Mouse (Mus musculus): Measurements from ENCODE around the gene Pdhb. TPM values are rescaled to one million over a fixed set of nuclear protein-coding genes. Genes with fewer than 3 reads are reported as not detected.

The Pdhb gene
- 38.7 and 39.3 TPM in 2 replicates for polyA plus RNA-seq (2012; rRNA removed)

DNA sequence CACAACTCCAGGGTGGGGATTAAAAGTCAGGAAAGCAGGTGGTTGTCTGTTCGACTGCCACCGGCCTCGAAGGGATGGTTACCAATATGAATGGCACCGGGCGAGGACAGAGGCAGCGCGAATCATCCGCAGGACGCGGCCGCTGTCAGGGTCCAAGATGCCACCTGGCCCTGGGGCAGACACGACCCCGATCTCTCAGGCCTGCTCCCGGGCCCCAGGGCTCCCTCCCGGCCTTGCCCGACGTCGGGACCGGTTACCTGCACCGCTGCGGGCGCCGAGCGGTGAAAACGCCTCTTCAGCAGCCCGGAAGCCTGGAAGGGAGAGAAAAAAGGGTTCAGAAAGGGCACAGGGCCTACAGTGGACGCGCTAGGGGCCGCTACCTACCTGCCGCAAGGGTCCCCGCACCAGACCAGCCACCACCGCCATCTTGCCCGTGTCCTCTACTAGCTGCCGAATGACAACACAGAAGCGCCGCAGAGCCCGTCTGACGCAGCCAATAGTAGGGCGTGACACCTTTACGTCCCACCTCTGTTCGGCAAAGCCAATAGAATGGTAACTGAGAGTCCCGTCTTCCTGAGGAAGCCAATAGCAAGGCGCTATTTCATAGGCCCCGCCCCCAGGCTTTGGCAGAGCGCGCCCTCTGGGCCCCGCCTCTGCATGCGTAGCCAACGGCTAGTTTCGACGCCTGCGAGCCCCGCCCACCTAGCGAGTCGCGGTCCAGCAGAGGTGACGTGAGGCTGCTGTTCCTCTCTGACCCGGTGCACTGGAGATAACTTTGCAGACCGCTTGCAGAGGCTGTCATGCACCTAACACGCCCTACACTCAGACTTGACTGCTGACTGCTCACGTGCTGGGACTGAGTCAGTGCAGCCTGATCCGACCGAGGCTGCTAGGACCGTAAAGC is at the start of gene Pdhb:
Gene Pdhb (minus strand): TSS at position 519 of the 904 bp plus-strand sequence.

DNA sequence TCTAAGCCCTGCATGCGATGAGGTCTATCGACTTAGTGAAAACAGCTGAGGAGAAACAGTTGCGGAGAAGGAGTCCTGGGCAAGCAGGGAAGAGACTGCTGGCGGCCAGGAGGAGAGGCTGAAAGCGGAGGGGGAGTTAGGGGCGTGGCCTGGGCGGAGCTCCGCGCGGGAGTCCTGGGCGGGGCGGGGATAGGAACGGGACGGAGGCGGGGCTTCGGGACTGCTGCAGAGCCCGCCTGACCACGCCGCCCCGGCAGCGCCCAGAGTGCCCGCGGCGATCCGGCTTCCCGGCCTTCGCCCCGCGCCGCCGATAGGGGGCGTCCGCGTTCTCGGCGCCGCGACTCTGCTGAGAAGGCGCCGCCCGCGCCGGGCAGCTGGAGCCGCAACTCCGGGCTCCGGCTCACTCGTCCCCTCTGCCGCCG is 41.0 kb upstream of the Pdhb start, which contains the start of gene Kctd6:
Gene Kctd6 (plus strand): TSS at position 338 of the 422 bp plus-strand sequence.

Other genes with a start within 250 kb of the Pdhb start
- gene Gm45521, start 215.7 kb downstream of the Pdhb start, polyA plus RNA-seq (2012; rRNA removed), result not detected in 2 replicates
- gene Dnase1l3, start 178.5 kb downstream of the Pdhb start, polyA plus RNA-seq (2012; rRNA removed), result 0.38 and 0.61 TPM in 2 replicates
- gene Abhd6, start 170.1 kb downstream of the Pdhb start, polyA plus RNA-seq (2012; rRNA removed), result 18.9 and 23.0 TPM in 2 replicates
- gene Rpp14, start 92.7 kb downstream of the Pdhb start, polyA plus RNA-seq (2012; rRNA removed), result 5.0 and 5.4 TPM in 2 replicates
- 27.3 and 42.1 TPM in 2 replicates for gene Pxk, start 74.8 kb downstream of the Pdhb start, polyA plus RNA-seq (2012; rRNA removed)
- 7.2 and 9.9 TPM in 2 replicates for gene Kctd6, start 41.1 kb upstream of the Pdhb start, polyA plus RNA-seq (2012; rRNA removed)
- 11.0 and 21.4 TPM in 2 replicates for gene Acox2, start 86.3 kb upstream of the Pdhb start, polyA plus RNA-seq (2012; rRNA removed)
- gene Fam107a, start 145.0 kb upstream of the Pdhb start, polyA plus RNA-seq (2012; rRNA removed), result 7.7 and 8.3 TPM in 2 replicates
- gene Oit1, start 205.7 kb upstream of the Pdhb start, polyA plus RNA-seq (2012; rRNA removed), result 1.9 and 2.1 TPM in 2 replicates